ENCODE assay signal across 9 mouse cellular contexts in the genomic region with DNA sequence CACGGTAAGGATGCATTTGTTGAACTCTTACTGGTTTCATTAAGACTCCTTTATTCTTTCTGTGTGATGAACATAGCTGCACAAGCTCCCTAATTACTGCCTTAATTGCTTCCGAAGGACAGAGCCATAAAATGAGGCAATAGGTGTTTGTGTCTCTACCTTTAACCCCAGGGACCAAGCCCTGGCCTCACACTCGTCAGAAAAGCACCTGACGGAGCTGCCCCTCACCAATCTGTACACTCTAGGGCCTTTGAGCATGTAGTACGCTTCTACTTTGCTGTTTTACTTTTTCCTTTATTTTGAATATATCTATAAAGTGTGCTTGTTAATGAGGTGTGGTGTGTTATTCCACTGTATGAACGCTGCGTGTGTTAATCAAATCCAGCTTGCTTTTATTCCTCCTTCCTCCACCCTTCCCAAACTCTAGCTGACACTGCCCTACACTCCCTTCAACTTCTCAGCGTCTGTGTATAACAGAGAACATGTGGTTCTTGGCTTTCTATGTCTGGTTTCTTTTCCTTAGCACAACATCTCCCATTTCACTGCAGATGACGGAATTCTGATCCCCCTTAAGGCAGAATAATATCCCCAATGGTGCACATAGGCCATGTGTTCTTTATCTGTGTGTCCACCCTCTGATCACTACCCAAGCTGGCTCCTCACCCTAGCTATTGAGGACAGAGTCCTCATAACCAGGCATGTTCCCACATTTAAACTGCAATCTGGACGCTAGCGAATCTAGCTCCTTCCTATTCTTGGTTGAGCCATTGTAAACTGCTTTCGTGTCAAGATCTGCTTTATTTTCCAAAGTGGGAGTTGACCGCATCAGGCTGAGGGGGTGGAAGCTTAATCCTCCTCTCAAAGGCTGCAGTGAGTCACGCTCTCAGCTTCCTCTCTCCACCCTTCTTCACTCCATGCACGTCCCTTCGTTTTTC. TPM values are rescaled to one million over a fixed set of nuclear protein-coding genes. Genes with fewer than 3 reads are reported as not detected.
A peak's percentile ranks its signal among the peaks of the same experiment; 100 is the strongest.
DNase-seq lines count a peak whose midpoint lies in the region; ATAC-seq and TF ChIP-seq lines count a peak whose summit lies in the region.
"Had no signal": no experiment of that assay in that cellular context is flagged by ENCODE, and none has a peak within 500 bp of the region (broad histone marks: within the 10 kb centered on the region; RNA-seq: fewer than 3 reads in every experiment).

No protein-coding gene starts in this region.

- 49% methylated on average over 16 of the region's 16 CpGs for WGBS in stomach, embryonic 15.5 days

- TF ChIP-seq CTCF in gastrocnemius, adult 2 months (IDR thresholded peaks at IDR 0.05), result no peak
- no peak for TF ChIP-seq CTCF in layer of hippocampus, adult 2 months (conservative IDR thresholded peaks at IDR 0.05)

- no peaks in the 10 kb centered on the region for H3K9me3 ChIP-seq in stomach, embryonic 15.5 days
- H3K9me3 ChIP-seq: hindbrain, embryonic 12.5 days had no signal

- no peaks in the 10 kb centered on the region for H3K36me3 ChIP-seq in stomach, embryonic 15.5 days
- H3K36me3 ChIP-seq: hindbrain, embryonic 12.5 days had no signal

- no peak for DNase-seq in gastrocnemius, adult 2 months
- DNase-seq in gastrocnemius, postnatal 10 days, result no peak
- DNase-seq in ovary, adult 18-20 months (ENCODE audit: low spot score), result peak; percentile 14
- DNase-seq in ovary, postnatal 14 days (ENCODE audit: low spot score), result no peak
- DNase-seq in heart, postnatal 4 days, result peak; percentile 38
- DNase-seq in layer of hippocampus, postnatal 14 days (ENCODE audit: low spot score in 2 of 2), result no peak
- DNase-seq in layer of hippocampus, adult 2 months (ENCODE audit: low spot score in 2 of 2), result no peak

- peak overlapping the region; percentile 33 for H3K4me2 ChIP-seq in stomach, embryonic 15.5 days
- H3K4me2 ChIP-seq: hindbrain, embryonic 12.5 days had no signal

- no peaks in the 10 kb centered on the region for H3K27me3 ChIP-seq in stomach, embryonic 15.5 days (replicated peaks)
- H3K27me3 ChIP-seq: hindbrain, embryonic 12.5 days had no signal

- intact Hi-C loops in gastrocnemius, adult 2 months (cut with DNase I), result no loop called here

- H3K27ac ChIP-seq in gastrocnemius, adult 2 months, result peak overlapping the region; percentile 67
- peak overlapping the region; percentile 90 for H3K27ac ChIP-seq in stomach, embryonic 15.5 days
- no peak overlapping the region for H3K27ac ChIP-seq in layer of hippocampus, adult 2 months
- H3K27ac ChIP-seq: hindbrain, embryonic 12.5 days had no signal

- ATAC-seq in stomach, embryonic 15.5 days (ENCODE audit: insufficient read depth, low FRiP score, low read depth), result peak; percentile 87; the same call in 1 of the 2 replicates

- peaks cover 8% of the 10 kb centered on the region; the same call in 1 of the 2 replicates for H3K4me1 ChIP-seq in stomach, embryonic 15.5 days

- H3K9ac ChIP-seq in stomach, embryonic 15.5 days, result no peak overlapping the region
- H3K9ac ChIP-seq: hindbrain, embryonic 12.5 days had no signal

- peak overlapping the region; percentile 23 for H3K4me3 ChIP-seq in gastrocnemius, adult 2 months
- no peak overlapping the region for H3K4me3 ChIP-seq in stomach, embryonic 15.5 days (replicated peaks)
- H3K4me3 ChIP-seq in layer of hippocampus, adult 2 months, result no peak overlapping the region
- H3K4me3 ChIP-seq: hindbrain, embryonic 12.5 days had no signal

RNA-seq across cellular contexts. Expression of a gene that starts 52.5 kb away (rescaled TPM):
- 10 to 100 TPM; 32.9 to 41.0 TPM for total RNA-seq in gastrocnemius, adult 2 months (2021)
- total RNA-seq in gastrocnemius, postnatal 10 days (2021), result 10 to 100 TPM; 28.4 to 33.3 TPM
- total RNA-seq in heart, postnatal 4 days (2021), result 10 to 100 TPM; 53.2 to 54.5 TPM
- 93.9 and 97.4 TPM in 2 replicates for polyA plus RNA-seq in stomach, embryonic 15.5 days (2015; fragmentation: Nextera tagmentation; extraction: Ambion mirVana)
- 10 to 100 TPM; 12.0 to 14.0 TPM for total RNA-seq in layer of hippocampus, postnatal 14 days (2021)
- 10 to 100 TPM; 12.6 to 13.6 TPM for total RNA-seq in layer of hippocampus, adult 2 months (2021)

Comparison
In these comparisons a context has a peak if more than half of its experiments do, and no peak if none do; other contexts are left out.
1. DNase-seq: peak in ovary, adult 18-20 months (single experiment) and heart, postnatal 4 days (single experiment); none in gastrocnemius, adult 2 months (single experiment), gastrocnemius, postnatal 10 days (single experiment), ovary, postnatal 14 days (single experiment), layer of hippocampus, postnatal 14 days (0 of 2) and layer of hippocampus, adult 2 months (0 of 2).